Mouse (Mus musculus) subcutaneous adipose tissue, adult 2 months (tissue): Measurements from ENCODE around the gene Zfp729a. TPM values are rescaled to one million over a fixed set of nuclear protein-coding genes. Genes with fewer than 3 reads are reported as not detected.

Experiments
- polyA plus RNA-seq: library from polyadenylated mRNA; depleted of rRNA; stranded (reverse); fragments of >200 nt; gene quantifications from 2 replicates; pipeline ENCODE4 v1.2.3, GENCODE M21; 2012; ENCODE audit warnings: low replicate concordance; rRNA removed

Zfp729a gene
- 0.73 and 2.0 TPM in 2 replicates for polyA plus RNA-seq

GRCm38 (mm10) chr13:67637294-67638007 lies at the start of gene Zfp729a, which contains the start of gene Gm49345:
Zfp729a (minus strand) TSS chr13:67637791.
Gm49345 (minus strand) TSS chr13:67637769.

GRCm38 (mm10) chr13:67686971-67687370 lies 49.4 kb upstream of the Zfp729a start, which contains the start of gene Zfp738:
Zfp738 (minus strand) TSS chr13:67687071.

GRCm38 (mm10) chr13:67609066-67609876 lies 28.3 kb downstream of the Zfp729a start, which contains the start of gene Zfp729b:
Zfp729b (minus strand) TSS chr13:67609707.

Other genes starting within 250 kb of the Zfp729a start
- 2.2 and 4.0 TPM in 2 replicates for gene Zfp429, start 238.0 kb downstream of the Zfp729a start, polyA plus RNA-seq
- gene Zfp459, start 216.4 kb downstream of the Zfp729a start, polyA plus RNA-seq = 0.32 and 0.41 TPM in 2 replicates
- gene Zfp874a, start 186.2 kb downstream of the Zfp729a start, polyA plus RNA-seq = 2.2 and 5.1 TPM in 2 replicates
- 4.4 and 5.5 TPM in 2 replicates for gene Zfp874b, start 153.5 kb downstream of the Zfp729a start, polyA plus RNA-seq
- 1.1 and 1.5 TPM in 2 replicates for gene Zfp58, start 137.2 kb downstream of the Zfp729a start, polyA plus RNA-seq
- not detected in 2 replicates for gene Gm26965, start 111.6 kb downstream of the Zfp729a start, polyA plus RNA-seq
- gene Zfp87, start 111.6 kb downstream of the Zfp729a start, polyA plus RNA-seq = 23.3 and 37.9 TPM in 2 replicates
- 2.0 and 4.3 TPM in 2 replicates for gene Zfp748, start 84.0 kb downstream of the Zfp729a start, polyA plus RNA-seq
- gene Zfp729b, start 28.1 kb downstream of the Zfp729a start, polyA plus RNA-seq = 0.62 and 1.0 TPM in 2 replicates
- gene Gm49345, start within 50 bp of the Zfp729a start, polyA plus RNA-seq = 0.17 TPM in 1 of 2 replicates, not detected in the other
- 4.3 and 6.8 TPM in 2 replicates for gene Zfp738, start 49.3 kb upstream of the Zfp729a start, polyA plus RNA-seq
- gene Zfp65, start 91.4 kb upstream of the Zfp729a start, polyA plus RNA-seq = 1.0 and 2.2 TPM in 2 replicates
- 0.46 and 0.77 TPM in 2 replicates for gene Zfp85, start 117.4 kb upstream of the Zfp729a start, polyA plus RNA-seq
- gene Zfp493, start 141.9 kb upstream of the Zfp729a start, polyA plus RNA-seq = 0.90 and 1.5 TPM in 2 replicates
- gene Zfp273, start 175.9 kb upstream of the Zfp729a start, polyA plus RNA-seq = 0.59 and 1.1 TPM in 2 replicates
- gene Gm10037, start 193.3 kb upstream of the Zfp729a start, polyA plus RNA-seq = 1.6 and 1.9 TPM in 2 replicates
- gene BC048507, start 225.5 kb upstream of the Zfp729a start, polyA plus RNA-seq = not detected in 2 replicates